Mouse (Mus musculus) lung, postnatal 0 days (tissue): ENCODE measurements around the gene Gps1.

Experiments
- CTCF ChIP-seq: IDR thresholded peaks from 2 replicates; pipeline ENCODE4 v1.5.1; 2016; ENCODE audit warnings: antibody characterized with exemption, mild to moderate bottlenecking
- EP300 ChIP-seq: IDR thresholded peaks from 2 replicates; pipeline ENCODE4 v1.6.1; 2016; ENCODE audit warnings: antibody characterized with exemption, mild to moderate bottlenecking, control low read depth

GRCm38 (mm10) chr11:120818251-120818650 is 34.2 kb downstream of the Gps1 start:
- no peak for TF ChIP-seq CTCF
- no peak for TF ChIP-seq EP300
